Mouse (Mus musculus) mesoderm, embryonic 11.5 days (tissue): ENCODE results near the gene Rassf1.

Source experiments
- DNase-seq: peaks from one replicate; pipeline ENCODE4 v3.0.0-alpha.2; 2012; ENCODE audit warnings: low read depth, low spot score

Gene Rassf1

GRCm38 (mm10) chr9:107601275-107601674, 49.9 kb downstream of the Rassf1 start:
- DNase-seq, result no peak

- DNase-seq, result peak; percentile 91
Observed at GRCm38 (mm10) chr9:107602068-107602648, 50.8 kb downstream of the Rassf1 start.

GRCm38 (mm10) chr9:107603251-107603650, 51.9 kb downstream of the Rassf1 start:
- no peak for DNase-seq

- no peak for DNase-seq
Observed at GRCm38 (mm10) chr9:107605041-107605661, 53.8 kb downstream of the Rassf1 start.

GRCm38 (mm10) chr9:107606591-107606990, 55.2 kb downstream of the Rassf1 start:
- no peak for DNase-seq

GRCm38 (mm10) chr9:107607036-107607435, 55.7 kb downstream of the Rassf1 start:
- no peak for DNase-seq

GRCm38 (mm10) chr9:107607653-107608245, 56.4 kb downstream of the Rassf1 start:
- DNase-seq, result no peak

- no peak for DNase-seq
Observed at GRCm38 (mm10) chr9:107608741-107609432, 57.5 kb downstream of the Rassf1 start, which contains the start of gene Sema3b. Gene Sema3b (minus strand): TSS chr9:107609229.

- DNase-seq, result no peak
Observed at GRCm38 (mm10) chr9:107609433-107609830, 58.1 kb downstream of the Rassf1 start.

GRCm38 (mm10) chr9:107611456-107612190, 60.3 kb downstream of the Rassf1 start:
- DNase-seq, result no peak
